Mouse (Mus musculus) monocyte, adult 5-6 weeks (primary cell): ENCODE measurements at regions not wholly inside any gene's neighbourhood (a gene's known extent, or its start where the extent isn't known, plus 50 kb on each side); places are given as distances from the start of the nearest gene placed in this dataset.

Experiments used
- ATAC-seq: fragments of 153-309, 156-312 bp; replicated peaks from 2 replicates; pipeline ENCODE4 v1.8.0; 2017; ENCODE audit warnings: mild to moderate bottlenecking; ENCODE audit not compliant: low TSS enrichment, insufficient number of reproducible peaks, severe bottlenecking, poor library complexity, low FRiP score

DNA sequence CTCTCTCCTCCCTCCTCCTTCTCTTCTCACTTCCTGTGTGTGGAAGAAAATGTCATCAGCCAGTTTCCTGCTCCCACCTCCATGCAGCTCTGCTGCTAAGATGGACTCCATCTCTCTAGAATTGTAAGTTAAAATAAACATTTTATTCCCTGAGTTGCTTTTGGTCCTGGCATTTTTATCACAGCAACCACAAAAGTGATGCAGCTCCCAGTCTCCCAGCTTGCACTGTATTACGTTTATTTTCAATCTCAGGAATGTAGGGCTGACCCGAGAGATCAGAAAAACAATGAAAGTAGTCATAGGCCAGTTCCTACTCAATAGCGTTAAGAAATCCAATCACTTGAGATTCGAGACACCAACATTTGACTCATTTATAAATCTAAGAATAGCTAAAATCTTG lies 106.0 kb upstream of the 1700056E22Rik start:
- no peak for ATAC-seq

DNA sequence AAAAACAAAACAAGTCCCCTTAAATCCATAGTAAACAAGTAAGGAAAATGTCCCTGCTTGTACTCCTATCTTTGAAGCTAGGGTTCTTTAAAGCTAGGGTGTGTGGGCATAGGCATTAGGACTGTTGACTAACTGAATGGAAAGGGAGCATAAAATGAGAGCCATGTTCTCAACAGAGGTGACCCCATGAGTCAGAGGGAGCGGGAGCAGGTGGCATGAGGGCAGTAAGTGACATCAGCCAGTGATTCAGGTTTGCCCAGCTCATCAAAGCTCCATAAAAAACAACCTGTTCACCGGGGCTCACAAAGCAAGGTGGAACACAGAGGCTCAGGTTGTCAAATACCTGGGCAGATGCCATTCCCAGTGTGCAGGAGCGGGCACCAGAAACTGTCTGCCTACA lies 104.6 kb upstream of the 1700056E22Rik start:
- ATAC-seq, result no peak

DNA sequence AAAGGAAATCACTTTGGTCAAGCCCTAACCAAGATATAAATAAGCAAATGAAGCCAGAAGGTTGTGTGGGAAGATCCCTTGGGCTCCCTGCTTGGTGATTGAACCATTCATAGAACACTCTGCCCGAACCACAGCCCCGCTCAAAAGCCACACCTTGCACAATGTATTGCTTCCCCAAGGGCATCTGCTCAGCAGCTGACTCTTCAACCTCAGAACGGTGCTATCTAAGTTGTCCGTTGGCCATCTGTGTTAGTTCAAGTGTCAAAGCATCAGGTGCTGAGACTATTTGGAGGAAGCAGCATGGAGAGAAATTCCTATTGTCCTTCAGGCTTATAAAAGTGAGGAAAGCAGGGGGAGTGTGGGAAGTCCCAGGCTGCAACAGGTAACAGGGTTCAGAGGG lies 96.8 kb upstream of the 1700056E22Rik start:
- ATAC-seq, result no peak

DNA sequence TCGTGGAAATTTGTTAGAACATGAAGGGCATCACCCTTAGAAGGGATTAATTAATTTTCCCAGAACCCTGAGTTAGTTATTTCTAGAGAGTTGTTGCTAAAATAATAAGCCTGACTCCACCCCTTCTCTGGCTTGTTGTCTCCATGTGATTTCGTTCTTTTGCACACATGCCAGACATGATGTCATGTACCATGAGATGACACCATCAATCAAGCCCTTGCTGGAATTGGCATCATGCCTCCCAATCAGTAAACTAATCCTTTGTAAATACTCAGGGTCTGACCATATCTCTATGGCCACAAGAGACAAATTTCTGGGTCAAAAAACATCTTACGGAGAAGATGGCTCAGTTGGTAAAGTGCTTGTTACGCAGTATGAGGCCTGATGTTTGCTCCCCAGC lies 93.2 kb upstream of the 1700056E22Rik start:
- no peak for ATAC-seq

DNA sequence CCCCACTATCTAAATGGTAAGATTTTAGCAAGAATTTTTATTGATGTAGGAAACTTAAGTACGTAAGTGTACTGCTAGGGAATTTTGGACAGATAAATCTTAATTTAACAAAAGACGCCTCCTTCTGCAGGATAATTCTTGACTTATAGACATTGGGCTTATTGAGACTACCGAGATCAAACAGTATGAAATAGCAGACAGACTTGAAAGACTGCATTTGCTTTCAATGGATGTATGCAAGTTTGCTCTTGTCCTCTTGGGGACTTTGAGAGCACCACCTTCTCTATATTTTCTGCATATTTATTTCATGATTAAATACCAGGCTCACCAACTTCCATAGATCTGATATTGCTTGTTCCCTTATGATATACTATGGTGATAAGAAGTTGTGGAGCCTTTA lies 92.8 kb upstream of the 1700056E22Rik start:
- ATAC-seq, result no peak
